Mouse (Mus musculus) thymus, adult 2 months (tissue): Measurements from ENCODE around the gene Acap2. TPM values are rescaled to one million over a fixed set of nuclear protein-coding genes. Genes with fewer than 3 reads are reported as not detected.

ENCODE experiments used
- DNase-seq: peaks from one replicate; pipeline ENCODE4 v3.0.0; 2021
- H3K27ac ChIP-seq: fragments of 200-500 bp; 2 replicates; pipeline ENCODE4 v1.5.1; 2012; ENCODE audit warnings: low read length, control low read depth; ENCODE audit not compliant: control insufficient read depth, insufficient read depth
- H3K27me3 ChIP-seq: fragments of 200-500 bp; 2 replicates; pipeline ENCODE4 v1.6.1; 2012; ENCODE audit warnings: mild to moderate bottlenecking, low read length, moderate library complexity, mixed read lengths; ENCODE audit not compliant: control insufficient read depth, insufficient read depth
- H3K36me3 ChIP-seq: fragments of 200-500 bp; 2 replicates; pipeline ENCODE4 v1.6.1; 2012; ENCODE audit warnings: mild to moderate bottlenecking, low read length, moderate library complexity; ENCODE audit not compliant: control insufficient read depth, insufficient read depth
- H3K4me1 ChIP-seq: fragments of 200-500 bp; replicated peaks from 2 replicates; pipeline ENCODE4 v1.6.1; 2012; ENCODE audit warnings: low read length; ENCODE audit not compliant: control insufficient read depth, insufficient read depth
- H3K4me3 ChIP-seq: fragments of 200-500 bp; 2 replicates; pipeline ENCODE4 v1.5.1; 2012; ENCODE audit warnings: mild to moderate bottlenecking, low read length, control low read depth, moderate library complexity; ENCODE audit not compliant: control insufficient read depth, insufficient read depth
- CTCF ChIP-seq: fragments of 200-500 bp; IDR thresholded peaks from 2 replicates; pipeline ENCODE4 v1.5.1; 2012; ENCODE audit warnings: mild to moderate bottlenecking, control low read depth, low read length, moderate library complexity, borderline replicate concordance; ENCODE audit not compliant: control insufficient read depth, poor library complexity, insufficient read depth; ENCODE audit errors: extremely low read depth
- POLR2A ChIP-seq: fragments of 200-500 bp; IDR thresholded peaks from 2 replicates; pipeline ENCODE4 v1.6.1; 2012; ENCODE audit warnings: mild to moderate bottlenecking, low read length, control low read depth, moderate library complexity; ENCODE audit not compliant: control insufficient read depth, poor library complexity, insufficient read depth; ENCODE audit errors: extremely low read depth
- WGBS: fragments of 180-500 bp; shearing (Covaris S2); methylation state at CpG from one replicate; pipeline ENCODE4 v1.1.7; 2018; 5-methylcytosine and 5-hydroxymethylcytosine counted together
- polyA plus RNA-seq: library from polyadenylated mRNA; depleted of rRNA; stranded (reverse); fragments of >200 nt; gene quantifications from 2 replicates; pipeline ENCODE4 v1.2.3, GENCODE M21; 2012

Acap2 gene
- polyA plus RNA-seq, 1 experiment, result 25.5 TPM

GRCm38 (mm10) chr16:31199591-31199925 lies 1.5 kb downstream of the Acap2 start:
- Histone ChIP-seq H3K36me3 (no peaks in the 10 kb centered on the region), H3K4me3 (peak overlapping the region; percentile 74), H3K27ac (no peak overlapping the region), H3K4me1 (peaks cover 10% of the 10 kb centered on the region), H3K27me3 (no peaks in the 10 kb centered on the region)
- no peak for TF ChIP-seq POLR2A
- TF ChIP-seq CTCF, result no peak
- peak; percentile 13 for DNase-seq
- WGBS, result 33% methylated on average over 14 of the region's 14 CpGs

GRCm38 (mm10) chr16:31196971-31197370 lies 4.1 kb downstream of the Acap2 start:
- Histone ChIP-seq H3K36me3 (no peaks in the 10 kb centered on the region), H3K4me3 (no peak overlapping the region), H3K27me3 (no peaks in the 10 kb centered on the region), H3K27ac (no peak overlapping the region), H3K4me1 (peaks cover 24% of the 10 kb centered on the region)
- TF ChIP-seq CTCF (no peak), POLR2A (no peak)
- WGBS, result 69% methylated on average over 3 of the region's 3 CpGs
- DNase-seq, result no peak

GRCm38 (mm10) chr16:31192526-31192925 lies 8.5 kb downstream of the Acap2 start:
- no peak overlapping the region for H3K4me3 ChIP-seq
- 71% methylated on average over 3 of the region's 3 CpGs for WGBS
- peaks cover 19% of the 10 kb centered on the region for H3K4me1 ChIP-seq
- no peaks in the 10 kb centered on the region for H3K36me3 ChIP-seq
- H3K27me3 ChIP-seq, result no peaks in the 10 kb centered on the region
- no peak for DNase-seq
- TF ChIP-seq POLR2A (no peak), CTCF (no peak)
- H3K27ac ChIP-seq, result peak overlapping the region; percentile 28; the same call in 1 of the 2 replicates

GRCm38 (mm10) chr16:31191818-31192217 lies 9.2 kb downstream of the Acap2 start:
- WGBS, result 1% methylated on average over 6 of the region's 6 CpGs
- DNase-seq, result peak; percentile 62
- no peaks in the 10 kb centered on the region for H3K36me3 ChIP-seq
- no peaks in the 10 kb centered on the region for H3K27me3 ChIP-seq
- TF ChIP-seq POLR2A (no peak), CTCF (no peak)
- peaks cover 19% of the 10 kb centered on the region for H3K4me1 ChIP-seq
- H3K27ac ChIP-seq, result peak overlapping the region; percentile 28; the same call in 1 of the 2 replicates
- H3K4me3 ChIP-seq, result no peak overlapping the region

- Histone ChIP-seq H3K4me1 (peaks cover 24% of the 10 kb centered on the region), H3K36me3 (no peaks in the 10 kb centered on the region), H3K27ac (no peak overlapping the region), H3K4me3 (no peak overlapping the region), H3K27me3 (no peaks in the 10 kb centered on the region)
- no peak for DNase-seq
- TF ChIP-seq CTCF (no peak), POLR2A (no peak)
- 98% methylated on average over 8 of the region's 8 CpGs for WGBS
These were observed 10.6 kb downstream of the Acap2 start for GRCm38 (mm10) chr16:31190426-31190825.

GRCm38 (mm10) chr16:31189291-31189690 lies 11.8 kb downstream of the Acap2 start:
- WGBS, result 94% methylated on average over 5 of the region's 5 CpGs
- no peaks in the 10 kb centered on the region for H3K27me3 ChIP-seq
- no peak overlapping the region for H3K27ac ChIP-seq
- DNase-seq, result no peak
- TF ChIP-seq POLR2A, result no peak
- H3K4me3 ChIP-seq, result no peak overlapping the region
- peaks cover 21% of the 10 kb centered on the region for H3K4me1 ChIP-seq
- no peaks in the 10 kb centered on the region for H3K36me3 ChIP-seq

- Histone ChIP-seq H3K36me3 (no peaks in the 10 kb centered on the region), H3K27me3 (no peaks in the 10 kb centered on the region), H3K4me1 (peaks cover 20% of the 10 kb centered on the region), H3K4me3 (no peak overlapping the region), H3K27ac (no peak overlapping the region)
- TF ChIP-seq CTCF (no peak), POLR2A (no peak)
- 52% methylated on average over 2 of the region's 2 CpGs for WGBS
- DNase-seq, result no peak
These were observed 12.2 kb downstream of the Acap2 start for GRCm38 (mm10) chr16:31188799-31189198.
